Mouse (Mus musculus): ENCODE data around the gene Ptprd.

DNA sequence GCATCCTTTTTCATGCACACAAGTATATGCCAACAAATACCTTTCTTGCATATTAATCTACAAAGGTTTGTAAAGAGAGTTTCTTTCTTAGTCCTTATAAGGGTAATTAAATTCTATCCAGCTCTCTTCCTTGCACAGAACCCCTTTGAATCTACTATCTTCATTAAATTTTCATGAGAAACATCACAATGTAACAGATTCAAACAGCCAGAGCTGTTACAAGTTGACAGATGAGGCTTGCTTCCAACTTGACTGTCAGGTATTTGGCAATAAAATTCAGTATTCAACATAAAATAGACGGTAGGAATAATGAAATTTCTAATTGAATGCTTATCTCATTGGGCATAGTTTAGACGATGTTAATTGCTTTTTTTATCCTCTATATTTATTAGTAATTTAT lies 2067.4 kb downstream of the Ptprd start:
- TF ChIP-seq CHD2 (IDR thresholded peaks at IDR 0.05; ENCODE audit: low read depth, low read length) = no peak
- no peak for TF ChIP-seq ZC3H11A (IDR thresholded peaks at IDR 0.05; ENCODE audit: borderline replicate concordance, low read depth, low read length)
